Mouse (Mus musculus): ENCODE results near the gene Anks1.
"Not testable (repeated sequence)": the region's sequence is repeated elsewhere in the genome, so short reads cannot be mapped to it uniquely, and the experiment has no call there.

- TF ChIP-seq POLR2A (IDR thresholded peaks at IDR 0.05; ENCODE audit: control insufficient read depth, low read depth, low read length) = peak; percentile 25; the same call in 1 of the 2 replicates
- TF ChIP-seq CTCF (IDR thresholded peaks at IDR 0.05; ENCODE audit: control insufficient read depth, insufficient read depth, insufficient replicate concordance, low read depth, low read length) = not testable (repeated sequence)
These were observed 90.7 kb downstream of the Anks1 start for GRCm38 (mm10) chr17:27999683-28000273.
